Mouse (Mus musculus) liver, embryonic 11.5 days (tissue): ENCODE results near the gene Erp29. TPM values are rescaled to one million over a fixed set of nuclear protein-coding genes. Genes with fewer than 3 reads are reported as not detected.

Experiments used
- ATAC-seq: fragments of 200-750 bp; cut with Nextera tagmentation; replicated peaks from 2 replicates; pipeline ENCODE4 v1.8.0; 2017; ENCODE audit warnings: moderate number of reproducible peaks, mild to moderate bottlenecking, moderate TSS enrichment, moderate library complexity; ENCODE audit not compliant: low FRiP score
- DNase-seq: peaks from one replicate; pipeline ENCODE4 v3.0.0-alpha.2; 2017; ENCODE audit warnings: low spot score
- H3K27ac ChIP-seq: fragments of 300-500 bp; sonication (generic); 2 replicates; pipeline ENCODE4 v1.5.1; 2014; ENCODE audit warnings: mild to moderate bottlenecking, low read depth, low read length, control low read depth
- H3K27me3 ChIP-seq: fragments of 300-500 bp; sonication (generic); replicated peaks from 2 replicates; pipeline ENCODE4 v1.6.1; 2014; ENCODE audit warnings: low read length, mixed read lengths; ENCODE audit not compliant: control insufficient read depth, insufficient read depth
- H3K36me3 ChIP-seq: fragments of 300-500 bp; sonication (generic); 2 replicates; pipeline ENCODE4 v1.6.1; 2014; ENCODE audit warnings: mild to moderate bottlenecking, low read length, moderate library complexity, mixed read lengths; ENCODE audit not compliant: control insufficient read depth, insufficient read depth
- H3K4me1 ChIP-seq: fragments of 300-500 bp; sonication (generic); replicated peaks from 2 replicates; pipeline ENCODE4 v1.6.1; 2014; ENCODE audit warnings: low read length, mixed read lengths; ENCODE audit not compliant: control insufficient read depth, insufficient read depth
- H3K4me2 ChIP-seq: fragments of 300-500 bp; sonication (generic); 2 replicates; pipeline ENCODE4 v1.6.1; 2014; ENCODE audit warnings: mild to moderate bottlenecking, control low read depth, moderate library complexity
- H3K4me3 ChIP-seq: fragments of 300-500 bp; sonication (generic); 2 replicates; pipeline ENCODE4 v1.5.1; 2014; ENCODE audit warnings: low read depth, low read length, control low read depth
- H3K9ac ChIP-seq: fragments of 300-500 bp; sonication (generic); 2 replicates; pipeline ENCODE4 v1.6.1; 2014; ENCODE audit warnings: low read depth, low read length, control low read depth
- H3K9me3 ChIP-seq: fragments of 300-500 bp; sonication (generic); 2 replicates; pipeline ENCODE4 v1.6.1; 2016; ENCODE audit warnings: low read length, inconsistent platforms, mixed read lengths; ENCODE audit not compliant: control insufficient read depth
- WGBS: fragments of 180-500 bp; shearing (Covaris S2); extraction: QIAGEN DNeasy Blood & Tissue Kit; methylation state at CpG from one replicate; pipeline ENCODE4 v1.1.7; 2014; 5-methylcytosine and 5-hydroxymethylcytosine counted together
- polyA plus RNA-seq: library from polyadenylated mRNA; unstranded; fragments of >200 nt; fragmentation: Nextera tagmentation; extraction: Ambion mirVana; gene quantifications from 2 replicates; pipeline ENCODE4 v1.2.1, GENCODE M21; 2014

Gene Erp29
- polyA plus RNA-seq, 1 experiment from 2014 or later = 175 TPM

- Histone ChIP-seq H3K9ac (no peak overlapping the region), H3K27me3 (no peaks in the 10 kb centered on the region), H3K9me3 (no peaks in the 10 kb centered on the region), H3K36me3 (peaks cover 9% of the 10 kb centered on the region; the same call in 1 of the 2 replicates), H3K4me1 (peaks cover 34% of the 10 kb centered on the region), H3K27ac (no peak overlapping the region), H3K4me3 (no peak overlapping the region; the same call in 1 of the 2 replicates), H3K4me2 (peak overlapping the region; percentile 92)
- WGBS = 39% methylated on average over 5 of the region's 5 CpGs
- ATAC-seq (no peak), DNase-seq (no peak)
Measured at GRCm38 (mm10) chr5:121400064-121400463, 52.2 kb downstream of the Erp29 start.

GRCm38 (mm10) chr5:121399540-121399939 lies 52.8 kb downstream of the Erp29 start:
- Histone ChIP-seq H3K9ac (peak overlapping the region; percentile 93), H3K9me3 (no peaks in the 10 kb centered on the region; the same call in 1 of the 2 replicates), H3K4me3 (peak overlapping the region; percentile 92), H3K36me3 (peaks cover 9% of the 10 kb centered on the region; the same call in 1 of the 2 replicates), H3K27ac (no peak overlapping the region), H3K4me1 (peaks cover 34% of the 10 kb centered on the region), H3K27me3 (no peaks in the 10 kb centered on the region), H3K4me2 (peak overlapping the region; percentile 92)
- WGBS = 70% methylated on average over 5 of the region's 5 CpGs
- ATAC-seq = no peak
- DNase-seq = no peak

GRCm38 (mm10) chr5:121398965-121399462 lies 53.3 kb downstream of the Erp29 start:
- 31% methylated on average over 9 of the region's 9 CpGs for WGBS
- Histone ChIP-seq H3K4me2 (peak overlapping the region; percentile 92), H3K9ac (peak overlapping the region; percentile 93), H3K36me3 (peaks cover 9% of the 10 kb centered on the region; the same call in 1 of the 2 replicates), H3K4me1 (peaks cover 34% of the 10 kb centered on the region), H3K9me3 (no peaks in the 10 kb centered on the region; the same call in 1 of the 2 replicates), H3K4me3 (peak overlapping the region; percentile 92), H3K27me3 (no peaks in the 10 kb centered on the region), H3K27ac (no peak overlapping the region)
- ATAC-seq (no peak), DNase-seq (no peak)

DNA sequence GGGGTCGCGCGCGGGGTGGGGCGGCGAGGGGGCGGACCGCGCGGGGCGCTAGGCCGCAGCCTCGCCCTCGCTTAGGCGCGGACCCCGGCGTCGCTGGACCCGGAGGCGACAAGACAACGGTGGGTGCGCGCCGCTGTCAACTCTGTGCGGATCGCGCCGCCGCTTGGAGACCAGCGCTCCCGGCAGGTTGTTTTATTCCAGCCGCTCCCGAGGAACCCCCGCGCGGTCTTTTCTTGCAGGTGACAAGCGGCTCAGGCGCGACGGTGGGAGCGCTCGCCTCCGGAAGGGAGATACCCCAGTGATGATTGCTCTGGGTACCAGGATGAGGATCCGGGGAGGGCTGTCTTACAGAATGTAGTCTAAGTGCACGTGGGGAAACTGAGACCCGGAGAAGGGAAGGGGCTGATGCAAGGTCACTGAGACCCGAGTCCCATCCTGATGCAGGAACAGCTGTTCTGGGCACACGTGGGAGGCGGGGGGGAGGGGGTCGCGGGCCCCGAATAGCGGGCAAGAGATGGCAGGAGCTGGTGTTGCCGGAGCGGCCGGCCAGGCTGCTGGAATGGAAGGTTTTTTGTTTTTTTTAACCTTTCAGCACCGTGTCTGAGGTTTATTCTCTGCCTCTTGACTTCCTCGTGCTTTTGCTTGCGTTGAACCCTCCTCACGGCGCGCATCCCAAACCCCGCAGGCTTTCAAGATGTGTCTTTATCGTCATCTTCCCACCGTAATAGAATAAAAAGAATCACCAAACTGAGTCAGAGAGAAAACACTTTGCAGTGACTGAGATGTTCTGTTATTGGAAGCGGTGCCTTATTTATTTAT lies 54.0 kb downstream of the Erp29 start:
- H3K4me3 ChIP-seq = peak overlapping the region; percentile 92

DNA sequence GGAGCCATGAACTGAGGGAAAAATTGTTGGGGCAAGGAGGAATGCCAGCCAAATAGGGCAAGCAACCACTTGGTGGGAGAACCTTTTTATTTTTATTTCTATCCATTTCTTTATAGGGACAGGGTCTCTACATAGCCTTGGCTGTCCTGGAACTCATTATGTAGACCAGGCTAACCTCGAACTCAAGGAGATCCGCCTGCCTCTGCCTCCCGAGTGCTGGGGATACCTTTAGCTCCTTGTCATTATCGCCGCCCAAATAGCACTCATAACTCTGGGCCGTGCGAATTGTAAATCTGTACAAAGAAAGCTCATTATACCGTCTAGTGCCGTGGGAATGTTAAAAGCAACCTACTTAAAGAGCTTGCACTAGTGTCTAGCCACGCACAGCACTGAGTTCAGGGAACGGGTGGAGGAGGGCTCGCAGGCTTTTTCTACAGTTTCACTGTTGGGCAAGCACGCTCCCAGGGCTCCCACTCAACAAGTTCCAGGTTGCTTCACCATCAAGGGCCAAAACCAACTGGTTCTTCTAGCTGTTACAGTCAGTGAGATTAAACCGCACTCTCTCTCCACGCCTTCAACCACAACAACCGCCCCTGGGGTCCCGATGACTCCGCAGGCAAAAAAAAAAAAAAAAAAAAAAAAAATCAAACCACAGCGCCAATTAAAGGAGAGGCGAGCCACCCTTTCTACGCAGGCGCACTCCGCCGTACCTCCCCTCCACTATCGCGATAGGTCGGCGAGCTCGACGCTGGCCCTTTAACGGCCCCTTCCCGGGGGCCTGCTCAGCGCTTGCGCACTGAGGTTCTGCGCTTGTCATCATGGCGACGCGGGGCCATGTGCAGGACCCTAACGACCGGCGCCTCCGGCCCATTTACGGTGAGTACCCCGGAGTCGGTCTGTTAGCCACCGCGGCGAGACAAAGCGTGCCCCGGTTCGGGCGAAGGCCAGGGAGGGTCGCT lies 54.8 kb downstream of the Erp29 start, which contains the start of gene Naa25:
TSS of gene Naa25 (plus strand) at position 750 of the 959 bp plus-strand sequence.
- Histone ChIP-seq H3K27me3 (no peaks in the 10 kb centered on the region), H3K36me3 (peaks cover 6% of the 10 kb centered on the region; the same call in 1 of the 2 replicates), H3K27ac (peak within 1 kb of the TSS; percentile 92), H3K4me3 (peak within 1 kb of the TSS; percentile 92), H3K4me1 (peaks cover 34% of the 10 kb centered on the region), H3K9me3 (no peaks in the 10 kb centered on the region; the same call in 1 of the 2 replicates), H3K4me2 (peak within 1 kb of the TSS; percentile 92), H3K9ac (peak within 1 kb of the TSS; percentile 93)
- DNase-seq (peak; percentile 91), ATAC-seq (peak; percentile 90)
- WGBS = 9% methylated on average over 53 of the region's 53 CpGs

More for the DNA sequence above, 54.0 kb downstream of the Erp29 start:
- H3K9me3 ChIP-seq = no peaks in the 10 kb centered on the region; the same call in 1 of the 2 replicates
- no peaks in the 10 kb centered on the region for H3K27me3 ChIP-seq
- peaks cover 9% of the 10 kb centered on the region; the same call in 1 of the 2 replicates for H3K36me3 ChIP-seq
- ATAC-seq (peak; percentile 68), DNase-seq (peak; percentile 66)
- peaks cover 34% of the 10 kb centered on the region for H3K4me1 ChIP-seq
- under 1% methylated on average over 66 of the region's 67 CpGs for whole genome bisulfite sequencing
- peak overlapping the region; percentile 93 for H3K9ac ChIP-seq
- peak overlapping the region; percentile 92 for H3K4me2 ChIP-seq
- peak overlapping the region; percentile 80 for H3K27ac ChIP-seq

DNA sequence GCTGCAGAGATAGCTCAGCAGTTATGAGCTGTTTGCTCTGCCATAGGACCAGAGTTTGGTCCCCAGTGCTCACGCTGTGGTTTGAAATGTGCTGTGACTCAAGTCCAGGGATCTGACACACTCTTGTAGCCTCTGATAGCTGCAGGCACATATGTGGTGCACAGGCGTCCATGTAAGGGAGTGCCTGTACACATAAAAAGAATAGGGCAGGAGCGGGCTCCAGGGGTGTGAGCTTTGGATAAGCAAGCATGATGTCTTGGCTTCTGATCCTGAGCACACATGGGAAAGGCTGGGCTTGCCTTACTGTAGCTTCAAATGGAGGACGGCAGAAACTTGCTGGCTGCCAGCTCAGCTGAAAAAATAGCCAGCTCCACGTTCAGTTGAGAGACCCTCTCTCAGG lies 56.7 kb downstream of the Erp29 start:
- H3K9me3 ChIP-seq = no peaks in the 10 kb centered on the region; the same call in 1 of the 2 replicates
- peaks cover 17% of the 10 kb centered on the region for H3K4me1 ChIP-seq
- H3K27ac ChIP-seq = no peak overlapping the region
- H3K27me3 ChIP-seq = no peaks in the 10 kb centered on the region
- no peak overlapping the region for H3K4me3 ChIP-seq
- no peaks in the 10 kb centered on the region; the same call in 1 of the 2 replicates for H3K36me3 ChIP-seq
- no peak overlapping the region for H3K4me2 ChIP-seq
- H3K9ac ChIP-seq = no peak overlapping the region
- ATAC-seq = no peak
- DNase-seq = no peak
- 85% methylated on average over 5 of the region's 5 CpGs for WGBS

GRCm38 (mm10) chr5:121393402-121393801 lies 58.9 kb downstream of the Erp29 start:
- ATAC-seq (no peak), DNase-seq (no peak)
- no peak overlapping the region for H3K4me3 ChIP-seq
- H3K9ac ChIP-seq = no peak overlapping the region
- H3K4me1 ChIP-seq = no peaks in the 10 kb centered on the region; the same call in 1 of the 2 replicates
- H3K27ac ChIP-seq = no peak overlapping the region
- H3K4me2 ChIP-seq = no peak overlapping the region
- H3K9me3 ChIP-seq = no peaks in the 10 kb centered on the region; the same call in 1 of the 2 replicates
- H3K27me3 ChIP-seq = no peaks in the 10 kb centered on the region
- no peaks in the 10 kb centered on the region for H3K36me3 ChIP-seq
- WGBS = 72% methylated on average over 3 of the region's 3 CpGs
